Mouse (Mus musculus) forebrain, postnatal 0 days (tissue): ENCODE measurements around the gene Tpbg. TPM values are rescaled to one million over a fixed set of nuclear protein-coding genes. Genes with fewer than 3 reads are reported as not detected.
A peak's percentile ranks its signal among the peaks of the same experiment; 100 is the strongest.

Experiments used
- ATAC-seq: fragments of 200-750 bp; cut with Nextera tagmentation; 2 replicates; pipeline ENCODE4 v1.8.0; 2017; ENCODE audit warnings: mild to moderate bottlenecking, moderate library complexity
- DNase-seq: peaks from one replicate; pipeline ENCODE4 v3.0.0-alpha.2; 2015
- H3K27ac ChIP-seq: fragments of 300-500 bp; sonication (generic); 2 replicates; pipeline ENCODE4 v1.5.1; 2014; ENCODE audit warnings: low read depth, mild to moderate bottlenecking, antibody characterized with exemption, low read length, moderate library complexity, mixed read lengths
- H3K27me3 ChIP-seq: fragments of 300-500 bp; sonication (generic); 2 replicates; pipeline ENCODE4 v1.6.1; 2014; ENCODE audit warnings: mild to moderate bottlenecking, low read length, mixed read lengths; ENCODE audit not compliant: insufficient read depth
- H3K36me3 ChIP-seq: fragments of 300-500 bp; sonication (generic); 2 replicates; pipeline ENCODE4 v1.6.1; 2014; ENCODE audit warnings: mild to moderate bottlenecking, moderate library complexity; ENCODE audit not compliant: insufficient read depth
- H3K4me1 ChIP-seq: fragments of 300-500 bp; sonication (generic); 2 replicates; pipeline ENCODE4 v1.6.1; 2014; ENCODE audit warnings: antibody characterized with exemption; ENCODE audit not compliant: insufficient read depth
- H3K4me2 ChIP-seq: fragments of 300-500 bp; sonication (generic); 2 replicates; pipeline ENCODE4 v1.6.1; 2014; ENCODE audit warnings: low read depth, mild to moderate bottlenecking, moderate library complexity
- H3K4me3 ChIP-seq: fragments of 300-500 bp; sonication (generic); 2 replicates; pipeline ENCODE4 v1.5.1; 2014; ENCODE audit warnings: low read depth, low read length, mixed read lengths
- H3K9ac ChIP-seq: fragments of 300-500 bp; sonication (generic); 2 replicates; pipeline ENCODE4 v1.6.1; 2014; ENCODE audit warnings: mild to moderate bottlenecking
- H3K9me3 ChIP-seq: fragments of 300-500 bp; sonication (generic); 2 replicates; pipeline ENCODE4 v1.6.1; 2016; ENCODE audit warnings: low read length
- CTCF ChIP-seq: sonication (generic); IDR thresholded peaks from 2 replicates; pipeline ENCODE4 v1.5.1; 2016; ENCODE audit warnings: antibody characterized with exemption, control low read depth, low read depth
- WGBS: fragments of 180-500 bp; shearing (Covaris S2); extraction: QIAGEN DNeasy Blood & Tissue Kit; methylation state at CpG from one replicate; pipeline ENCODE4 v1.1.7; 2014; 5-methylcytosine and 5-hydroxymethylcytosine counted together
- polyA plus RNA-seq: library from polyadenylated mRNA; unstranded; fragments of >200 nt; fragmentation: Nextera tagmentation; extraction: Ambion mirVana; gene quantifications from 2 replicates; pipeline ENCODE4 v1.2.1, GENCODE M21; 2015
- total RNA-seq: library from RNA; depleted of rRNA; stranded (reverse); fragments of >200 nt; gene quantifications from 2 replicates; pipeline ENCODE4 v1.2.3, GENCODE M21; 2014

Tpbg gene
- total and polyA plus RNA-seq, 2 experiments from 2014 or later, result 13.1 to 22.3 TPM

- Histone ChIP-seq H3K4me3 (no peak overlapping the region), H3K27ac (no peak overlapping the region), H3K4me1 (no peaks in the 10 kb centered on the region), H3K9me3 (no peaks in the 10 kb centered on the region), H3K27me3 (peaks cover 3% of the 10 kb centered on the region; the same call in 1 of the 2 replicates), H3K36me3 (no peaks in the 10 kb centered on the region), H3K9ac (no peak overlapping the region), H3K4me2 (no peak overlapping the region)
- TF ChIP-seq CTCF, result no peak
- ATAC-seq (no peak), DNase-seq (no peak)
- WGBS, result 8% methylated on average over 3 of the region's 3 CpGs
These were observed 2.6 kb upstream of the Tpbg start for GRCm38 (mm10) chr9:85839626-85840025.

- Histone ChIP-seq H3K4me1 (no peaks in the 10 kb centered on the region), H3K9ac (peak overlapping the region; percentile 57; the same call in 1 of the 2 replicates), H3K36me3 (no peaks in the 10 kb centered on the region), H3K27me3 (peaks cover 8% of the 10 kb centered on the region; the same call in 1 of the 2 replicates), H3K4me3 (peak overlapping the region; percentile 55), H3K9me3 (no peaks in the 10 kb centered on the region), H3K4me2 (peak overlapping the region; percentile 93), H3K27ac (no peak overlapping the region)
- ATAC-seq (no peak), DNase-seq (peak; percentile 18)
- WGBS, result 2% methylated on average over 16 of the region's 16 CpGs
- TF ChIP-seq CTCF, result peak; percentile 21; the same call in 1 of the 2 replicates
These were observed 289 bp upstream of the Tpbg start for GRCm38 (mm10) chr9:85841891-85842290.

GRCm38 (mm10) chr9:85843031-85843890, 1.1 kb downstream of the Tpbg start:
- H3K36me3 ChIP-seq, result no peaks in the 10 kb centered on the region
- H3K27ac ChIP-seq, result peak overlapping the region; percentile 54
- no peaks in the 10 kb centered on the region for H3K9me3 ChIP-seq
- peak overlapping the region; percentile 57 for H3K9ac ChIP-seq
- H3K4me1 ChIP-seq, result no peaks in the 10 kb centered on the region
- under 1% methylated on average over 58 of the region's 65 CpGs for WGBS
- no peak for TF ChIP-seq CTCF
- DNase-seq (peak; percentile 50), ATAC-seq (peak; percentile 59)
- peak overlapping the region; percentile 93 for H3K4me2 ChIP-seq
- peaks cover 8% of the 10 kb centered on the region; the same call in 1 of the 2 replicates for H3K27me3 ChIP-seq
- H3K4me3 ChIP-seq, result peak overlapping the region; percentile 55

- H3K4me2 ChIP-seq, result peak overlapping the region; percentile 93
- peak overlapping the region; percentile 57 for H3K9ac ChIP-seq
- no peak overlapping the region for H3K27ac ChIP-seq
- no peaks in the 10 kb centered on the region for H3K9me3 ChIP-seq
- peak overlapping the region; percentile 55 for H3K4me3 ChIP-seq
- 4% methylated on average over 65 of the region's 80 CpGs for WGBS
- peak; percentile 76 for ATAC-seq
- H3K4me1 ChIP-seq, result no peaks in the 10 kb centered on the region
- peaks cover 8% of the 10 kb centered on the region; the same call in 1 of the 2 replicates for H3K27me3 ChIP-seq
- TF ChIP-seq CTCF, result peak; percentile 23; the same call in 1 of the 2 replicates
- H3K36me3 ChIP-seq, result no peaks in the 10 kb centered on the region
- peak; percentile 47 for DNase-seq
These were observed 1.9 kb downstream of the Tpbg start for GRCm38 (mm10) chr9:85843891-85844646.

- DNase-seq (no peak), ATAC-seq (no peak)
- Histone ChIP-seq H3K9ac (peak overlapping the region; percentile 57; the same call in 1 of the 2 replicates), H3K4me2 (peak overlapping the region; percentile 93), H3K9me3 (no peaks in the 10 kb centered on the region), H3K27ac (no peak overlapping the region), H3K27me3 (peaks cover 8% of the 10 kb centered on the region; the same call in 1 of the 2 replicates), H3K36me3 (no peaks in the 10 kb centered on the region), H3K4me3 (peak overlapping the region; percentile 55), H3K4me1 (no peaks in the 10 kb centered on the region)
- 65% methylated on average over 9 of the region's 9 CpGs for WGBS
- TF ChIP-seq CTCF, result no peak
These were observed 2.4 kb downstream of the Tpbg start for GRCm38 (mm10) chr9:85844647-85844983.

- Histone ChIP-seq H3K4me3 (no peak overlapping the region), H3K4me2 (no peak overlapping the region)
- TF ChIP-seq CTCF, result no peak
These were observed 4.0 kb downstream of the Tpbg start for GRCm38 (mm10) chr9:85846186-85846585.

More at GRCm38 (mm10) chr9:85846186-85846585, 4.0 kb downstream of the Tpbg start:
- no peaks in the 10 kb centered on the region for H3K4me1 ChIP-seq
- ATAC-seq (no peak), DNase-seq (peak; percentile 7)
- WGBS, result 42% methylated on average over 2 of the region's 2 CpGs
- H3K9ac ChIP-seq, result no peak overlapping the region
- H3K36me3 ChIP-seq, result no peaks in the 10 kb centered on the region
- H3K27ac ChIP-seq, result no peak overlapping the region
- H3K27me3 ChIP-seq, result peaks cover 8% of the 10 kb centered on the region; the same call in 1 of the 2 replicates
- no peaks in the 10 kb centered on the region for H3K9me3 ChIP-seq
